11 mouse cellular contexts compared by ENCODE assay signal in genomic region chr16:73096091-73097083, GRCm38 (mm10).
DNase-seq lines count a peak whose midpoint lies in the region; ATAC-seq and TF ChIP-seq lines count a peak whose summit lies in the region.
"Had no signal": no experiment of that assay in that cellular context is flagged by ENCODE, and none has a peak within 500 bp of the region (broad histone marks: within the 10 kb centered on the region; RNA-seq: fewer than 3 reads in every experiment).

No protein-coding gene starts in this region.

- no peaks in the 10 kb centered on the region for H3K27me3 ChIP-seq in heart, embryonic 13.5 days (replicated peaks)
- no peaks in the 10 kb centered on the region for H3K27me3 ChIP-seq in heart, embryonic 10.5 days (ENCODE audit: insufficient read depth, poor library complexity, severe bottlenecking)
- no peaks in the 10 kb centered on the region for H3K27me3 ChIP-seq in embryonic facial prominence, embryonic 12.5 days
- H3K27me3 ChIP-seq in midbrain, postnatal 0 days (ENCODE audit: insufficient read depth, low read length), result no peaks in the 10 kb centered on the region
- H3K27me3 ChIP-seq: heart, embryonic 15.5 days; stomach, embryonic 15.5 days had no signal

- H3K9ac ChIP-seq in heart, embryonic 13.5 days, result no peak overlapping the region
- H3K9ac ChIP-seq in embryonic facial prominence, embryonic 12.5 days, result no peak overlapping the region
- 0 out of 2 replicates have a peak overlapping the region, but pooled peaks have one; percentile 33 for H3K9ac ChIP-seq in midbrain, postnatal 0 days (replicated peaks; ENCODE audit: low read length, poor library complexity, severe bottlenecking)
- H3K9ac ChIP-seq: heart, embryonic 15.5 days; stomach, embryonic 15.5 days had no signal

- TF ChIP-seq CTCF in midbrain, postnatal 0 days (IDR thresholded peaks at IDR 0.05), result no peak

- no peak for ATAC-seq in heart, embryonic 13.5 days (ENCODE audit: extremely low read depth, insufficient number of reproducible peaks, low FRiP score, low TSS enrichment)
- no peak for ATAC-seq in embryonic facial prominence, embryonic 12.5 days (ENCODE audit: insufficient number of reproducible peaks, insufficient read depth, low FRiP score, low TSS enrichment)
- ATAC-seq in midbrain, postnatal 0 days (ENCODE audit: low FRiP score), result no peak

- intact Hi-C loops in left cerebral cortex, postnatal 25 days (cut with DNase I), result no loop called here

- H3K36me3 ChIP-seq in heart, embryonic 13.5 days, result no peaks in the 10 kb centered on the region
- no peaks in the 10 kb centered on the region for H3K36me3 ChIP-seq in heart, embryonic 10.5 days
- H3K36me3 ChIP-seq in embryonic facial prominence, embryonic 12.5 days, result no peaks in the 10 kb centered on the region
- H3K36me3 ChIP-seq in midbrain, postnatal 0 days (ENCODE audit: insufficient read depth, low read length), result no peaks in the 10 kb centered on the region
- H3K36me3 ChIP-seq: heart, embryonic 15.5 days; stomach, embryonic 15.5 days had no signal

- H3K4me2 ChIP-seq in heart, embryonic 13.5 days, result peak overlapping the region; percentile 24
- peak overlapping the region; percentile 28 for H3K4me2 ChIP-seq in embryonic facial prominence, embryonic 12.5 days (replicated peaks)
- H3K4me2 ChIP-seq in midbrain, postnatal 0 days (ENCODE audit: low read depth, low read length, poor library complexity, severe bottlenecking), result peak overlapping the region; percentile 34
- H3K4me2 ChIP-seq: heart, embryonic 15.5 days; stomach, embryonic 15.5 days had no signal

- no peaks in the 10 kb centered on the region for H3K9me3 ChIP-seq in heart, embryonic 13.5 days
- H3K9me3 ChIP-seq in heart, embryonic 10.5 days, result no peaks in the 10 kb centered on the region
- H3K9me3 ChIP-seq in embryonic facial prominence, embryonic 12.5 days, result no peaks in the 10 kb centered on the region
- H3K9me3 ChIP-seq in midbrain, postnatal 0 days (ENCODE audit: low read length), result no peaks in the 10 kb centered on the region
- H3K9me3 ChIP-seq: heart, embryonic 15.5 days; stomach, embryonic 15.5 days had no signal

- WGBS in heart, embryonic 13.5 days, result 24% methylated on average over 8 of the region's 8 CpGs
- WGBS in heart, embryonic 10.5 days, result 23% methylated on average over 8 of the region's 8 CpGs
- WGBS in embryonic facial prominence, embryonic 12.5 days, result 5% methylated on average over 8 of the region's 8 CpGs
- 12% methylated on average over 8 of the region's 8 CpGs for WGBS in midbrain, postnatal 0 days

- H3K27ac ChIP-seq in heart, embryonic 13.5 days (replicated peaks), result no peak overlapping the region
- no peak overlapping the region for H3K27ac ChIP-seq in heart, embryonic 10.5 days
- H3K27ac ChIP-seq in embryonic facial prominence, embryonic 12.5 days, result no peak overlapping the region
- H3K27ac ChIP-seq in midbrain, postnatal 0 days (ENCODE audit: low read depth, low read length), result no peak overlapping the region
- H3K27ac ChIP-seq: heart, embryonic 15.5 days; stomach, embryonic 15.5 days had no signal

- 0 out of 2 replicates have a peak, but pooled peaks cover 3% of the 10 kb centered on the region for H3K4me1 ChIP-seq in heart, embryonic 13.5 days
- H3K4me1 ChIP-seq in heart, embryonic 10.5 days, result no peaks in the 10 kb centered on the region
- peaks cover 7% of the 10 kb centered on the region; the same call in 1 of the 2 replicates for H3K4me1 ChIP-seq in embryonic facial prominence, embryonic 12.5 days
- H3K4me1 ChIP-seq in midbrain, postnatal 0 days (ENCODE audit: insufficient read depth, low read length), result no peaks in the 10 kb centered on the region
- H3K4me1 ChIP-seq: heart, embryonic 15.5 days; stomach, embryonic 15.5 days had no signal

- H3K4me3 ChIP-seq in heart, embryonic 13.5 days, result no peak overlapping the region
- no peak overlapping the region for H3K4me3 ChIP-seq in heart, embryonic 10.5 days
- no peak overlapping the region for H3K4me3 ChIP-seq in embryonic facial prominence, embryonic 12.5 days
- no peak overlapping the region for H3K4me3 ChIP-seq in midbrain, postnatal 0 days (ENCODE audit: low read depth, low read length)
- H3K4me3 ChIP-seq: heart, embryonic 15.5 days; stomach, embryonic 15.5 days had no signal

- no peak for DNase-seq in heart, embryonic 10.5 days (ENCODE audit: low spot score)
- DNase-seq in hindlimb bud, embryonic 11.5 days (ENCODE audit: extremely low spot score, low read depth, low spot score), result peak; percentile 82
- no peak for DNase-seq in midbrain, postnatal 0 days (ENCODE audit: low spot score)
- DNase-seq in spleen, postnatal 36 days (ENCODE audit: low spot score in 2 of 2), result no peak
- DNase-seq in ovary, postnatal 36 days (ENCODE audit: low spot score), result no peak
- no peak for DNase-seq in left cerebral cortex, postnatal 25 days (ENCODE audit: low spot score in 2 of 2)
- DNase-seq: lung, adult 2 months had no signal
